Mouse (Mus musculus): ENCODE data around the gene Ciao1.
"Not testable (repeated sequence)": the region's sequence is repeated elsewhere in the genome, so short reads cannot be mapped to it uniquely, and the experiment has no call there.

DNA sequence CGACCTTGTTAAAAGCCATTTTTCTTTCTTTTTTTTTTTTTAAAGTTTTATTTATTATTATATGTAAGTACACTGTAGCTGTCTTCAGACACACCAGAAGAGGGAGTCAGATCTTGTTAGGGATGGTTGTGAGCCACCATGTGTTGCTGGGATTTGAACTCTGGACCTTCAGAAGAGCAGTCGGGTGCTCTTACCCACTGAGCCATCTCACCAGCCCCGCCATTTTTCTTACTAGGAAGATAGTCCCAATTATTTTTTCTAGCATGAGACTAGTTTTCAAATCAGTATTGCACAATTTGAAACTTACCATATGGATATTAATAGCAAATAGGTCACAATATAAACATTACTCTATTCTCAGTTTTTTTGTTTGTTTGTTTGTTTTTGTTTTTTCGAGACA, 24.4 kb upstream of the Ciao1 start:
- TF ChIP-seq CTCF, EP300 (IDR thresholded peaks at IDR 0.05): not testable (repeated sequence)

Measured in lung, postnatal 0 days (tissue).